Mouse (Mus musculus): ENCODE results near the gene Nr0b2. TPM values are rescaled to one million over a fixed set of nuclear protein-coding genes. Genes with fewer than 3 reads are reported as not detected.
A peak's percentile ranks its signal among the peaks of the same experiment; 100 is the strongest.

Gene Nr0b2
- polyA plus RNA-seq, 1 experiment, result 0.54 TPM

DNA sequence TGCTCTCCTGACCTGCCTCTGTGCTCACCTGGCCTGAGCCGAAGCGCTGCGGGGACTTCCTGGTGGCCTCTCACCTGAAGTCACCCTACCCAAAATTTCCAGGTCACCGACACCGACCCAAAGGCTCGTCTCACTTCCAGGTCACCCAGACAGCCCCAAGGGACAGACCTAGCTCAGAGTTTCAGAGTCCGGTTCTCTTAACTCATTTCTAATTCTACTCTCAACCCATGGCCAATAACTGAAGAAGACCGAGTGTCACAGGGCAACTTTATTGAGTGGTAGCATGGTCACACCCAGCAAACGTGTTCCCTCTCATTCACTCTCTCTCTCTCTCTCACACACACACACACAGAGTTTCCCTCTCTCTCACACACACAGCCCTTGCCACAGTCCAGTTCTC is 47.1 kb downstream of the Nr0b2 start:
- TF ChIP-seq CTCF (IDR thresholded peaks at IDR 0.05; ENCODE audit: insufficient read depth, low read length) (no peak), POLR2A (IDR thresholded peaks at IDR 0.05; ENCODE audit: borderline replicate concordance, extremely low read depth, low read depth, low read length) (no peak)
- H3K4me3 ChIP-seq (replicated peaks; ENCODE audit: extremely low read depth, low read depth, low read length), result no peak overlapping the region
- H3K4me1 ChIP-seq (ENCODE audit: control insufficient read depth, insufficient read depth, low read length), result peaks cover 6% of the 10 kb centered on the region
- no peak for DNase-seq
- 12% methylated on average over 9 of the region's 9 CpGs for WGBS

DNA sequence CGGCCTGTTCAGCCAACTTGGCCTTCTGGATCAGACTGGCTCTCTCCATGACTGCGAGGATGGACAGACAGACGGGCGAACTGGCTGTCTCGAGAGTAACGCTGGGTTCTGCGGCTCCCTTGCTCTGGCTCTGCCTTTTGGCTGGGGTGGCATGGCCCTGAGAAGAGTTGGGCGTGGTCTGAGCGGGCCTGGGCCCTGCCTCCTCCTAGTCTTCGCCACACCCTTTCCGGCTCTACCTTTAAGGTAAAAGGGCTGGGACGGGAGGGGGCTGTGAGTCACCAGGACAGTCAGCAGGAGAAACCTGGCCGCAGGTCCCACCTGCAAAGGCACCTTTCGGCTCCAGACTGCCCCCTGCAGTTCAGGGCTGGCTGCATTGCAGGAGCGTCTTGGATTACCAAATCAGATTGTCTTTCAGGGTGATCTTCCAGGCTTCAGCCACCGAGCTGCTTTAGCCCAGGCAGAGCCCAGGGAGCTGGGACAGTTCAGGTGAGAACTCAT is 48.6 kb downstream of the Nr0b2 start, which contains the start of gene Sfn:
Gene Sfn, minus strand, starts transcription at position 448 of the 498 bp plus-strand sequence.
- TF ChIP-seq POLR2A (IDR thresholded peaks at IDR 0.05; ENCODE audit: borderline replicate concordance, extremely low read depth, low read depth, low read length) (peak; percentile 76; the same call in 1 of the 2 replicates), CTCF (IDR thresholded peaks at IDR 0.05; ENCODE audit: insufficient read depth, low read length) (peak; percentile 44; the same call in 1 of the 2 replicates)
- peaks cover 6% of the 10 kb centered on the region for H3K4me1 ChIP-seq (ENCODE audit: control insufficient read depth, insufficient read depth, low read length)
- peak; percentile 70 for DNase-seq
- H3K4me3 ChIP-seq (replicated peaks; ENCODE audit: extremely low read depth, low read depth, low read length), result peak within 1 kb of the TSS; percentile 3
- 6% methylated on average over 16 of the region's 16 CpGs for WGBS

DNA sequence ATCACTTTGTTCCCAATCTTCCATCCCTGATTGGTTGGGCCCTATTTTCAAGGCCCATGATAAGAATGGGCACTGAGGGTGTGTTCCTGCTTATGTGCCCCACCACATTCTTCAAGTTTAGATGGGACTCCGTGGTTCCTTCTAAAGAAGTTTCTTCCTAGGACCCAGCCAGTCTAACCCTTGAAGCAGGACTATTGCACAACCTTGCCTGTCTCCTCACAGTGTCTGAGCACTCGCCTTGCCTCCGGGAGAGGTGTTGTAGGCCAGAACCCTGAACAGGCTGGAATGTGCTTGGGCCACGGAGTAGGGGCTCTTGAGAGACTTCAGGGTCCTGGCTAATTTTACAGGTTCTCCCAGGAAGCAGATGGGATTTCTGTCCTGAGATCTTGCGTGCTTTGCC is 49.9 kb downstream of the Nr0b2 start:
- WGBS, result 72% methylated on average over 5 of the region's 5 CpGs
- peaks cover 6% of the 10 kb centered on the region for H3K4me1 ChIP-seq (ENCODE audit: control insufficient read depth, insufficient read depth, low read length)
- no peak for DNase-seq
- TF ChIP-seq CTCF (IDR thresholded peaks at IDR 0.05; ENCODE audit: insufficient read depth, low read length) (no peak), POLR2A (IDR thresholded peaks at IDR 0.05; ENCODE audit: borderline replicate concordance, extremely low read depth, low read depth, low read length) (no peak)
- H3K4me3 ChIP-seq (replicated peaks; ENCODE audit: extremely low read depth, low read depth, low read length), result no peak overlapping the region

DNA sequence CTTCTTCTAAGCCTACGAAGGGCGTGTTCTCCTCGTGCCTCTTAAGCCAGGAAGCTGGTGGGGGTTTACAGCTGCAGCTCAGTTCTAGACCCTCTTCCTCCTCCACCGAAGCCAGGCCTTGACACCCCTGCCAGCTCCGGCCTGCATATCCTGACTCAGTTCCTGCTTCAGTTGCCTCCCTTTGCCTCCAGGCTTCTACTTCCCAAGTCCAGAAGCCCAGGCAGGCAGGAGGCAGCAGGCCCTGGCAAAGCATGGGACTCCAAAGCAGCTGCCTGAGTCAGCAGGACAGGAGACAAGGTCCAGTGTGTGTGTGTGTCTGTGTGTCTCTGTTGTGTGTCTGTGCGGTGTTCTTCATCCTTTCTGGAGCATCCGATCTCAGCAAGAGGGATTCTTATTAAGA is 51.0 kb downstream of the Nr0b2 start:
- TF ChIP-seq CTCF (IDR thresholded peaks at IDR 0.05; ENCODE audit: insufficient read depth, low read length), result no peak
- no peak for TF ChIP-seq POLR2A (IDR thresholded peaks at IDR 0.05; ENCODE audit: borderline replicate concordance, extremely low read depth, low read depth, low read length)
- 59% methylated on average over 7 of the region's 7 CpGs for WGBS
- DNase-seq, result no peak
- Histone ChIP-seq H3K4me1 (ENCODE audit: control insufficient read depth, insufficient read depth, low read length) (no peaks in the 10 kb centered on the region; the same call in 1 of the 2 replicates), H3K4me3 (replicated peaks; ENCODE audit: extremely low read depth, low read depth, low read length) (no peak overlapping the region)

DNA sequence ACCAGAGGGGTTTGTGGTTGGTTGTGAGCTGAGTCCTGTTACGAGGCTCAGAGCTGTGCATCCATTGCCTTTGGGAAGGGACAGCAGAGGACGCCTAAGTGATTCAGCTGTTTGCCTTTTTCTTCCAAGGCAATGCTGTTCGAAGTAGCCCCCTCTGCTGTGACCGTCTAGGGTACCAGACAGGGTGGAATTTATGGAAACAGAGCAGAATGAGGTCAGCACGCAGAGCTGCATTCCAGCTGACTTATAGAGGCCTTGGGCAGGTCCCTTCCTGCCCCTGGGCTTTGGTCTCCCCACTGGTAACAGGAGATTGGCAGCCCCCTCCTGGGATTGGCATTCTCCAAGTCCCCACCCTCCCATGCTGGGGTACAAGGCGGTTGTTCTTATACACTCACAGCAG is 51.7 kb downstream of the Nr0b2 start:
- WGBS, result 73% methylated on average over 6 of the region's 6 CpGs
- no peak for DNase-seq
- no peaks in the 10 kb centered on the region; the same call in 1 of the 2 replicates for H3K4me1 ChIP-seq (ENCODE audit: control insufficient read depth, insufficient read depth, low read length)
- no peak for TF ChIP-seq CTCF (IDR thresholded peaks at IDR 0.05; ENCODE audit: insufficient read depth, low read length)
- H3K4me3 ChIP-seq (replicated peaks; ENCODE audit: extremely low read depth, low read depth, low read length), result no peak overlapping the region

GRCm38 (mm10) chr4:133605330-133605729 is 52.2 kb downstream of the Nr0b2 start:
- no peak for DNase-seq
- Histone ChIP-seq H3K4me1 (ENCODE audit: control insufficient read depth, insufficient read depth, low read length) (no peaks in the 10 kb centered on the region; the same call in 1 of the 2 replicates), H3K4me3 (replicated peaks; ENCODE audit: extremely low read depth, low read depth, low read length) (no peak overlapping the region)
- TF ChIP-seq CTCF (IDR thresholded peaks at IDR 0.05; ENCODE audit: insufficient read depth, low read length) (no peak), POLR2A (IDR thresholded peaks at IDR 0.05; ENCODE audit: borderline replicate concordance, extremely low read depth, low read depth, low read length) (no peak)
- WGBS, result 58% methylated on average over 9 of the region's 9 CpGs

Other genes with a start within 250 kb of the Nr0b2 start
- 49.1 and 50.3 TPM in 2 replicates for gene Wdtc1, start 199.9 kb upstream of the Nr0b2 start, polyA plus RNA-seq (2012; rRNA removed)
- 39.9 and 40.4 TPM in 2 replicates for gene Slc9a1, start 183.7 kb upstream of the Nr0b2 start, polyA plus RNA-seq (2012; rRNA removed)
- gene Tent5b, start 73.2 kb upstream of the Nr0b2 start, polyA plus RNA-seq (2012; rRNA removed), result 21.3 and 23.1 TPM in 2 replicates
- gene Trnp1, start 54.8 kb upstream of the Nr0b2 start, polyA plus RNA-seq (2012; rRNA removed), result 3.4 and 4.5 TPM in 2 replicates
- gene Kdf1, start 34.4 kb upstream of the Nr0b2 start, polyA plus RNA-seq (2012; rRNA removed), result 19.0 and 22.2 TPM in 2 replicates
- 52.4 and 60.4 TPM in 2 replicates for gene Nudc, start 7.4 kb upstream of the Nr0b2 start, polyA plus RNA-seq (2012; rRNA removed)
- 5.0 and 5.2 TPM in 2 replicates for gene Gpatch3, start 21.4 kb downstream of the Nr0b2 start, polyA plus RNA-seq (2012; rRNA removed)
- 40.8 and 43.3 TPM in 2 replicates for gene Gpn2, start 31.0 kb downstream of the Nr0b2 start, polyA plus RNA-seq (2012; rRNA removed)
- gene Sfn, start 48.8 kb downstream of the Nr0b2 start, polyA plus RNA-seq (2012; rRNA removed), result 13.0 and 107 TPM in 2 replicates
- gene Zdhhc18, start 96.8 kb downstream of the Nr0b2 start, polyA plus RNA-seq (2012; rRNA removed), result 79.1 and 85.6 TPM in 2 replicates
- 13.6 and 15.9 TPM in 2 replicates for gene Pigv, start 119.3 kb downstream of the Nr0b2 start, polyA plus RNA-seq (2012; rRNA removed)
- gene Arid1a, start 203.4 kb downstream of the Nr0b2 start, polyA plus RNA-seq (2012; rRNA removed), result 68.3 and 77.3 TPM in 2 replicates